Mouse (Mus musculus): ENCODE data around the gene Eln.

- TF ChIP-seq CTCF (IDR thresholded peaks at IDR 0.05) (no peak), EP300 (IDR thresholded peaks at IDR 0.05) (no peak)
These were observed 4.8 kb downstream of the Eln start for GRCm38 (mm10) chr5:134742221-134742795.
